ENCODE assay signal across 14 mouse cellular contexts in the genomic region with DNA sequence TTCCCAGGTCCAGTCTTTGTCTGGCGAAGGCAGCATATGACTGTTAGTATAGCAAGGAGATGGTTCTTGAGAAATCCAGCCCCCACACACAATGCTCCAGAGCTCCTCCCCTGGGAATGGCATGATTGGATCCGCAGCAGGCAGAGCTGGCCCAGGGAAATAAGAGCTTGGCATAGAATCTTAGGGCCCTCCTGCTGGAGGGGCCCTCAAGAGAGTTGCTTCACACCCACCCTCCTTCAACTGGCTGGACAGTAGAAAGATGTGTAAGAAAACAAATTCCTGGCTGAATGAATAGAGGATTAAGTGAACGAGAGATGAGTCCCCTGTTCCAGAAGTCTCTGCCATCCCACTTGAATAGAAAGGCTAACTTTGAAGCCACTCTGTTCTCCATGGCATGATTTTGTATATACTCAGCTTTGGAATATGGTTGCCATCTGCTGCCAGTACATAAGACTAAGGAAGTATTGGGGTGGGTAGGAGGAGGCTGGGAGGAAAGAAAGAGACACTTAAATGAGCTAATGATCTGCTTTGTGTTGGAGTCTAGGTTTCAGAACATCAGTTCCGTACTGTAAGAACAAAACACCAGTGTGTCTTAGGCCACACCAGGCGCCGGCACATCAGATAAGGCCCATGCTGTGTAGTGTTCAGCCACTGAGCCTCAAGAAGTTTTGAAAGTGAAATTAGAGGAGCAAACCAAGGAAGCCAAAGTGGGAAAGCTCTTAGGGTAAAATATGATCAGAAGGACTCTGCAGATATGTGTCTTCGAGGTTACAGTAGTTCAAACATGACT.
A peak's percentile ranks its signal among the peaks of the same experiment; 100 is the strongest.
DNase-seq lines count a peak whose midpoint lies in the region; ATAC-seq and TF ChIP-seq lines count a peak whose summit lies in the region.
"Had no signal": no experiment of that assay in that cellular context is flagged by ENCODE, and none has a peak within 500 bp of the region (broad histone marks: within the 10 kb centered on the region; RNA-seq: fewer than 3 reads in every experiment).

No protein-coding gene starts in this region.

- TF ChIP-seq CTCF in cerebellum, adult 2 months (IDR thresholded peaks at IDR 0.05; ENCODE audit: borderline replicate concordance, insufficient read depth, low read depth, low read length): no peak
- TF ChIP-seq CTCF in lung, postnatal 0 days (IDR thresholded peaks at IDR 0.05): no peak
- no peak for TF ChIP-seq CTCF in olfactory bulb, adult 2 months (IDR thresholded peaks at IDR 0.05; ENCODE audit: insufficient read depth, low read depth, low read length)

- peak; percentile 85 for ATAC-seq in lung, postnatal 0 days

- TF ChIP-seq POLR2A in cerebellum, adult 2 months (IDR thresholded peaks at IDR 0.05; ENCODE audit: borderline replicate concordance, insufficient read depth, low read length): no peak
- TF ChIP-seq POLR2A in olfactory bulb, adult 2 months (IDR thresholded peaks at IDR 0.05; ENCODE audit: insufficient read depth, low read depth, low read length): no peak

- no peaks in the 10 kb centered on the region for H3K4me1 ChIP-seq in cerebellum, adult 2 months (ENCODE audit: control insufficient read depth, insufficient read depth, low read length)
- H3K4me1 ChIP-seq in lung, postnatal 0 days (ENCODE audit: insufficient read depth, low read depth, low read length): no peaks in the 10 kb centered on the region
- peaks cover 3% of the 10 kb centered on the region for H3K4me1 ChIP-seq in olfactory bulb, adult 2 months (ENCODE audit: control insufficient read depth, insufficient read depth, low read length)
- H3K4me1 ChIP-seq: midbrain, embryonic 10.5 days had no signal

- intact Hi-C loops in heart, postnatal 14 days (cut with DNase I): loop anchor here (5.0 to 10.0 kb wide), 2 partner anchors 214 to 1314 kb away; no protein-coding TSS in a partner anchor

- TF ChIP-seq EP300 in lung, postnatal 0 days (IDR thresholded peaks at IDR 0.05): peak; percentile 19; the same call in 1 of the 2 replicates

- no peaks in the 10 kb centered on the region for H3K9me3 ChIP-seq in lung, postnatal 0 days (ENCODE audit: low read length)
- H3K9me3 ChIP-seq: midbrain, embryonic 10.5 days had no signal

- peak overlapping the region; percentile 23; the same call in 1 of the 2 replicates for H3K27ac ChIP-seq in cerebellum, adult 2 months (ENCODE audit: insufficient read depth, low read length)
- H3K27ac ChIP-seq in lung, postnatal 0 days (ENCODE audit: low read length): no peak overlapping the region; the same call in 1 of the 2 replicates
- 0 out of 2 replicates have a peak overlapping the region, but pooled peaks have one; percentile 5 for H3K27ac ChIP-seq in olfactory bulb, adult 2 months (ENCODE audit: insufficient read depth, low read depth, low read length)
- H3K27ac ChIP-seq: midbrain, embryonic 10.5 days had no signal

- H3K4me2 ChIP-seq in lung, postnatal 0 days (replicated peaks; ENCODE audit: low read depth, low read length): no peak overlapping the region
- H3K4me2 ChIP-seq: lung, embryonic 14.5 days had no signal

- 82% methylated on average over 7 of the region's 7 CpGs for WGBS in cerebellum, adult 2 months
- WGBS in lung, postnatal 0 days: 62% methylated on average over 7 of the region's 7 CpGs
- WGBS in olfactory bulb, adult 2 months: 54% methylated on average over 7 of the region's 7 CpGs

- H3K36me3 ChIP-seq in lung, postnatal 0 days (ENCODE audit: insufficient read depth, low read length): no peaks in the 10 kb centered on the region

- no peak overlapping the region for H3K4me3 ChIP-seq in cerebellum, adult 2 months (replicated peaks; ENCODE audit: insufficient read depth, low read depth, low read length)
- H3K4me3 ChIP-seq in lung, postnatal 0 days (ENCODE audit: low read depth, low read length): no peak overlapping the region
- no peak overlapping the region for H3K4me3 ChIP-seq in olfactory bulb, adult 2 months (ENCODE audit: insufficient read depth, low read depth, low read length)
- H3K4me3 ChIP-seq: midbrain, embryonic 10.5 days had no signal

- H3K9ac ChIP-seq in lung, postnatal 0 days (replicated peaks; ENCODE audit: low read depth): no peak overlapping the region
- H3K9ac ChIP-seq: lung, embryonic 14.5 days had no signal

- no peaks in the 10 kb centered on the region for H3K27me3 ChIP-seq in cerebellum, adult 2 months (ENCODE audit: control insufficient read depth, insufficient read depth, low read length)
- no peaks in the 10 kb centered on the region for H3K27me3 ChIP-seq in lung, postnatal 0 days (replicated peaks; ENCODE audit: insufficient read depth, low read length)

- no peak for DNase-seq in cerebellum, adult 2 months
- no peak for DNase-seq in cerebellum, adult 11 months
- peak; percentile 57 to 72 for DNase-seq in heart, adult 18-20 months
- no peak for DNase-seq in heart, postnatal 14 days
- peak; percentile 74 for DNase-seq in lung, postnatal 0 days (ENCODE audit: low spot score)
- no peak for DNase-seq in lung, postnatal 25 days (ENCODE audit: low spot score)
- DNase-seq in embryo, embryonic 10 days (ENCODE audit: low spot score): no peak
- DNase-seq: cerebellum, postnatal 14 days; kidney, adult 8-10 months; kidney, postnatal 36 days; liver; lung, embryonic 14.5 days had no signal

Comparison
In these comparisons a context has a peak if more than half of its experiments do, and no peak if none do; other contexts are left out.
1. DNase-seq: peak in heart, adult 18-20 months (2 of 2) and lung, postnatal 0 days (single experiment); none in cerebellum, adult 2 months (0 of 2), cerebellum, adult 11 months (single experiment), heart, postnatal 14 days (0 of 2), lung, postnatal 25 days (single experiment) and embryo, embryonic 10 days (single experiment).